Mouse (Mus musculus) cerebellum, adult 2 months (tissue): ENCODE results near the gene Fscn3.

Source experiments
- CTCF ChIP-seq: fragments of 200-500 bp; IDR thresholded peaks from 2 replicates; pipeline ENCODE4 v1.5.1; 2011; ENCODE audit warnings: low read depth, mild to moderate bottlenecking, control low read depth, low read length, moderate library complexity, borderline replicate concordance; ENCODE audit not compliant: insufficient read depth
- POLR2A ChIP-seq: fragments of 200-500 bp; IDR thresholded peaks from 2 replicates; pipeline ENCODE4 v1.6.1; 2011; ENCODE audit warnings: low read length, control low read depth, borderline replicate concordance; ENCODE audit not compliant: insufficient read depth

DNA sequence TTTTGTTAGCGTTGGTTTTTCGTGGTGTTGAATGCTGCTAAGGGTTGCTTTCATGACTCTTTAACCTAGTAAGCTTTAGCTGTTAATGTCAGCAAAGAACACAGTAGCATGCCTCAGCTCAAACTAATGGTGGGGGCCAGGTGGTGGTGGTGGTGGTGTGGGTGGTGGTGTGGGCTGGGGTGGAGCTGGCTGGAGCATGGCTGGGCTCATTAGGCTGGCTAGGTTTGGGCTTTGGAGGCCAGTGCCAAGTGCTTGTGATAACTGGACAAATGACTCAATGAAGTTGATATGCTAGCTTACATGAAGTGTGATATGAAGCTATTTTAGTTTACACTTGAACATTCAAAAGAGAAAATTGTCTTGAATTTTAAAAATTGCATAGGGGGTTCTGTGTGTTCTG lies 58.4 kb downstream of the Fscn3 start:
- TF ChIP-seq CTCF (no peak), POLR2A (no peak)
